7 mouse cellular contexts compared by ENCODE assay signal in the genomic region with DNA sequence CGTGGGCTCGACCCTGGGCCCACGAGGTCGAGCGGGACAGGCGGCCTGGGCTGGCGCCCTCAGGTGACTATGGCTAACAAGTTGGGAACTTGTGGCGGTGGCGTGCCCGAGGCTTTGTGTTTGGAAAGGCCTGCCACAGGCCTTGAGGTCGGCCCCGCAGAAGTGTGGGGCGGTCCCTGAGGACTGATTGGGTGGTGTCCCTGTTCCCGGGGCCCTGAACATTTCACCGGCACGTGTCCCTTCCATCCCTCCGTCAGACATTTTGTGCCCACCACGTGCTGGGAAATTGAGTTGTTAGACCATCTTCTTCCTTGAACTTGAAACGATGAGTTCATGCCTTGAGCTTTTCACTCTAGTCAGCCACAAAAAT. TPM values are rescaled to one million over a fixed set of nuclear protein-coding genes. Genes with fewer than 3 reads are reported as not detected.
DNase-seq lines count a peak whose midpoint lies in the region; ATAC-seq and TF ChIP-seq lines count a peak whose summit lies in the region.

No protein-coding gene starts in this region.

- peak; percentile 93 for DNase-seq in ZHBTc4 (ENCODE audit: low read depth, low spot score)
- peak; percentile 24 to 46 for DNase-seq in gastrocnemius, postnatal 4 days (ENCODE audit: low spot score in 2 of 2)
- peak; percentile 81 for DNase-seq in limb, embryonic 11.5 days (ENCODE audit: low spot score)
- peak; percentile 50 to 52 for DNase-seq in spleen, adult 2 months (ENCODE audit: low read depth in 1 of 2, low spot score in 2 of 2)

- TF ChIP-seq CTCF in cortical plate, adult 2 months (IDR thresholded peaks at IDR 0.05; ENCODE audit: extremely low read depth, insufficient read depth, low read length) = no peak
- no peak for TF ChIP-seq CTCF in spleen, adult 2 months (IDR thresholded peaks at IDR 0.05; ENCODE audit: extremely low read depth, insufficient read depth, insufficient read length, insufficient replicate concordance)

- ATAC-seq in intestine, embryonic 16.5 days = peak; percentile 39
- peak; percentile 8; the same call in 1 of the 2 replicates for ATAC-seq in limb, embryonic 11.5 days (ENCODE audit: insufficient number of reproducible peaks, low FRiP score, low TSS enrichment, low read depth)
- peak; percentile 28; the same call in 1 of the 2 replicates for ATAC-seq in midbrain, embryonic 12.5 days (ENCODE audit: low FRiP score, low read depth)

- peak overlapping the region; percentile 99 for H3K27ac ChIP-seq in cortical plate, adult 2 months (ENCODE audit: insufficient read depth, low read length)
- peak overlapping the region; percentile 99 for H3K27ac ChIP-seq in intestine, embryonic 16.5 days (ENCODE audit: low read length)
- peak overlapping the region; percentile 100 for H3K27ac ChIP-seq in limb, embryonic 11.5 days (replicated peaks; ENCODE audit: low read depth, low read length)
- H3K27ac ChIP-seq in midbrain, embryonic 12.5 days (replicated peaks) = peak overlapping the region; percentile 98
- peak overlapping the region; percentile 98 for H3K27ac ChIP-seq in spleen, adult 2 months (ENCODE audit: insufficient read depth, low read length)

- H3K36me3 ChIP-seq in intestine, embryonic 16.5 days (ENCODE audit: control insufficient read depth, insufficient read depth, low read length) = no peaks in the 10 kb centered on the region
- H3K36me3 ChIP-seq in limb, embryonic 11.5 days (ENCODE audit: control insufficient read depth, insufficient read depth, low read length) = no peaks in the 10 kb centered on the region
- H3K36me3 ChIP-seq in midbrain, embryonic 12.5 days = no peaks in the 10 kb centered on the region
- no peaks in the 10 kb centered on the region for H3K36me3 ChIP-seq in spleen, adult 2 months (ENCODE audit: control insufficient read depth, insufficient read depth, low read length)

- H3K4me3 ChIP-seq in cortical plate, adult 2 months (ENCODE audit: insufficient read depth, low read length) = peak overlapping the region; percentile 41
- peak overlapping the region; percentile 93 for H3K4me3 ChIP-seq in intestine, embryonic 16.5 days (ENCODE audit: low read length)
- H3K4me3 ChIP-seq in limb, embryonic 11.5 days (ENCODE audit: low read depth, low read length) = peak overlapping the region; percentile 93
- H3K4me3 ChIP-seq in midbrain, embryonic 12.5 days = peak overlapping the region; percentile 94
- H3K4me3 ChIP-seq in spleen, adult 2 months (ENCODE audit: extremely low read depth, insufficient read depth, insufficient read length) = peak overlapping the region; percentile 86

- peak overlapping the region; percentile 76 for H3K4me2 ChIP-seq in intestine, embryonic 16.5 days (ENCODE audit: low read depth, low read length)
- peak overlapping the region; percentile 71 for H3K4me2 ChIP-seq in limb, embryonic 11.5 days (ENCODE audit: low read depth, severe bottlenecking)
- peak overlapping the region; percentile 83 for H3K4me2 ChIP-seq in midbrain, embryonic 12.5 days (replicated peaks)

- peak overlapping the region; percentile 99 for H3K9ac ChIP-seq in intestine, embryonic 16.5 days (ENCODE audit: low read depth, low read length)
- H3K9ac ChIP-seq in limb, embryonic 11.5 days (ENCODE audit: low read length) = peak overlapping the region; percentile 100
- peak overlapping the region; percentile 98 for H3K9ac ChIP-seq in midbrain, embryonic 12.5 days (replicated peaks)

- H3K9me3 ChIP-seq in intestine, embryonic 16.5 days (ENCODE audit: control insufficient read depth, low read length) = no peaks in the 10 kb centered on the region
- no peaks in the 10 kb centered on the region for H3K9me3 ChIP-seq in limb, embryonic 11.5 days (ENCODE audit: control insufficient read depth, low read length)
- no peaks in the 10 kb centered on the region for H3K9me3 ChIP-seq in midbrain, embryonic 12.5 days

- TF ChIP-seq POLR2A in cortical plate, adult 2 months (IDR thresholded peaks at IDR 0.05; ENCODE audit: extremely low read depth, insufficient read depth, low read length) = no peak
- TF ChIP-seq POLR2A in spleen, adult 2 months (IDR thresholded peaks at IDR 0.05; ENCODE audit: low read depth, low read length) = peak; percentile 42

- H3K27me3 ChIP-seq in intestine, embryonic 16.5 days (replicated peaks; ENCODE audit: control insufficient read depth, insufficient read depth, low read length) = no peaks in the 10 kb centered on the region
- H3K27me3 ChIP-seq in limb, embryonic 11.5 days (ENCODE audit: control insufficient read depth, insufficient read depth, low read length) = no peaks in the 10 kb centered on the region
- H3K27me3 ChIP-seq in midbrain, embryonic 12.5 days = no peaks in the 10 kb centered on the region
- H3K27me3 ChIP-seq in spleen, adult 2 months (ENCODE audit: control insufficient read depth, insufficient read depth, low read length) = no peaks in the 10 kb centered on the region

- H3K4me1 ChIP-seq in cortical plate, adult 2 months (ENCODE audit: control insufficient read depth, insufficient read depth, low read length) = peaks cover 3% of the 10 kb centered on the region
- H3K4me1 ChIP-seq in intestine, embryonic 16.5 days (ENCODE audit: control insufficient read depth, insufficient read depth, low read length) = peaks cover 34% of the 10 kb centered on the region
- H3K4me1 ChIP-seq in limb, embryonic 11.5 days (ENCODE audit: control insufficient read depth, insufficient read depth, low read length) = peaks cover 17% of the 10 kb centered on the region
- peaks cover 31% of the 10 kb centered on the region for H3K4me1 ChIP-seq in midbrain, embryonic 12.5 days
- H3K4me1 ChIP-seq in spleen, adult 2 months (ENCODE audit: control insufficient read depth, insufficient read depth, insufficient read length) = peaks cover 20% of the 10 kb centered on the region; the same call in 1 of the 2 replicates

- WGBS in intestine, embryonic 16.5 days = 0% methylated on average over 19 of the region's 19 CpGs
- WGBS in limb, embryonic 11.5 days = under 1% methylated on average over 19 of the region's 19 CpGs
- 0% methylated on average over 19 of the region's 19 CpGs for WGBS in midbrain, embryonic 12.5 days
- WGBS in spleen, adult 2 months = under 1% methylated on average over 19 of the region's 19 CpGs

RNA-seq across cellular contexts. Expression of a gene that starts 1.8 kb away (rescaled TPM):
- polyA plus RNA-seq in cortical plate, adult 2 months (2012; rRNA removed) = 37.2 and 38.6 TPM in 2 replicates
- total RNA-seq in gastrocnemius, postnatal 4 days (2021) = 100 to 1,000 TPM; 121 to 131 TPM
- 185 and 206 TPM in 2 replicates for polyA plus RNA-seq in intestine, embryonic 16.5 days (2015; fragmentation: Nextera tagmentation; extraction: Ambion mirVana)
- polyA plus RNA-seq in limb, embryonic 11.5 days (2014; fragmentation: Nextera tagmentation; extraction: Ambion mirVana) = 403 and 422 TPM in 2 replicates
- polyA plus RNA-seq in midbrain, embryonic 12.5 days (2016; fragmentation: Nextera tagmentation; extraction: Ambion mirVana) = 237 and 256 TPM in 2 replicates
- 19.1 and 26.6 TPM in 2 replicates for polyA plus RNA-seq in spleen, adult 2 months (2012; rRNA removed)

RNA-seq across cellular contexts. Expression of a gene that starts 36.6 kb away (rescaled TPM):
- 18.4 and 18.6 TPM in 2 replicates for polyA plus RNA-seq in cortical plate, adult 2 months (2012; rRNA removed)
- total RNA-seq in gastrocnemius, postnatal 4 days (2021) = 10 to 100 TPM; 54.0 to 60.9 TPM
- 112 and 120 TPM in 2 replicates for polyA plus RNA-seq in intestine, embryonic 16.5 days (2015; fragmentation: Nextera tagmentation; extraction: Ambion mirVana)
- 94.8 and 98.0 TPM in 2 replicates for polyA plus RNA-seq in limb, embryonic 11.5 days (2014; fragmentation: Nextera tagmentation; extraction: Ambion mirVana)
- 58.3 and 72.6 TPM in 2 replicates for polyA plus RNA-seq in midbrain, embryonic 12.5 days (2016; fragmentation: Nextera tagmentation; extraction: Ambion mirVana)
- 19.7 and 22.6 TPM in 2 replicates for polyA plus RNA-seq in spleen, adult 2 months (2012; rRNA removed)

RNA-seq across cellular contexts. Expression of a gene that starts 39.2 kb away (rescaled TPM):
- polyA plus RNA-seq in cortical plate, adult 2 months (2012; rRNA removed) = not detected in 2 replicates
- total RNA-seq in gastrocnemius, postnatal 4 days (2021) = under 1 TPM in 1 of 2 experiments, not detected in 1; 0.54 TPM
- polyA plus RNA-seq in intestine, embryonic 16.5 days (2015; fragmentation: Nextera tagmentation; extraction: Ambion mirVana) = 2.6 and 8.1 TPM in 2 replicates
- 13.5 and 13.9 TPM in 2 replicates for polyA plus RNA-seq in limb, embryonic 11.5 days (2014; fragmentation: Nextera tagmentation; extraction: Ambion mirVana)
- 2.6 and 3.6 TPM in 2 replicates for polyA plus RNA-seq in midbrain, embryonic 12.5 days (2016; fragmentation: Nextera tagmentation; extraction: Ambion mirVana)
- 8.6 and 9.8 TPM in 2 replicates for polyA plus RNA-seq in spleen, adult 2 months (2012; rRNA removed)

Comparison
In these comparisons a context has a peak if more than half of its experiments do, and no peak if none do; other contexts are left out.
1. Peak in every context shown above with its lines: DNase-seq, ATAC-seq, H3K4me3 ChIP-seq and H3K27ac ChIP-seq.
2. DNase-seq: peak in every context shown above with its lines; median percentile 93 in ZHBTc4; 81 in limb, embryonic 11.5 days; 51 in spleen, adult 2 months; 35 in gastrocnemius, postnatal 4 days.
3. H3K4me3 ChIP-seq: peak in every context shown above with its lines; median percentile 94 in midbrain, embryonic 12.5 days; 93 in intestine, embryonic 16.5 days; 93 in limb, embryonic 11.5 days; 86 in spleen, adult 2 months; 41 in cortical plate, adult 2 months.